Mouse (Mus musculus): ENCODE data around the gene Krt10.
A peak's percentile ranks its signal among the peaks of the same experiment; 100 is the strongest.

DNA sequence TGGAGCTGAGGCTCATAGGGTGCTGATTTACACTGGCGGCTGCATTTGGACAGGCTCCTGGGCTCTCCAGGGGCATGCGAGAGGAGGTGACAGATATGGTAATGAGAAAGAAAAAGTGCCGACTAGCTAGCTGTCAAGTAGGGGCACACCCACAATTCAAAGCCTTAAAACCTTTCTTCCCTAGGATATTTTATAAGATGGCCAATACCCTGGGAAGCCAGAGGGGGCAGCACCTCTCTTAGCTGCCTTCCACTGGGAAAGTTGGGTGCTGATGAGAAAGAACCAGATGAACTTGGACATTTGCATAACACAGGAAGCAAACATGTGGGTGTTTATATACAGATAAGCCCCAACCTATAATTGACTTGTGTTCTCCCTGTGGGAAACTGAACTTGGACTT is 19.9 kb downstream of the Krt10 start:
- TF ChIP-seq POLR2A (IDR thresholded peaks at IDR 0.05; ENCODE audit: low read depth, low read length) = no peak
- peak; percentile 53 for TF ChIP-seq CTCF (conservative IDR thresholded peaks at IDR 0.05; ENCODE audit: insufficient read depth, insufficient read length, low read depth, low read length)

Measured in kidney, adult 2 months (tissue).